Mouse (Mus musculus) myocyte (in vitro differentiated cells): Measurements from ENCODE around the gene Cers6.

Experiments
- E2F4 ChIP-seq: IDR thresholded peaks from one replicate; pipeline ENCODE4 v1.6.1; 2011; ENCODE audit warnings: mild to moderate bottlenecking, control low read depth, moderate library complexity; ENCODE audit not compliant: insufficient read depth
- MAX ChIP-seq: IDR thresholded peaks from one replicate; pipeline ENCODE4 v1.6.1; 2011; ENCODE audit warnings: low read depth, mild to moderate bottlenecking, control low read depth
- MYOG ChIP-seq, 3 experiments: IDR thresholded peaks; one replicate each; pipeline ENCODE4 v1.6.1; 2011; ENCODE audit warnings: control low read depth in 2 of 3, low read depth in 2 of 3, mild to moderate bottlenecking in 2 of 3; ENCODE audit not compliant: insufficient read length in 2 of 3, control insufficient read depth in 1 of 3, insufficient read depth in 1 of 3
- POLR2A ChIP-seq: IDR thresholded peaks from one replicate; pipeline ENCODE4 v1.6.1; 2011; ENCODE audit warnings: low read depth, mild to moderate bottlenecking, control low read depth, moderate library complexity; ENCODE audit not compliant: insufficient read length
- POLR2AphosphoS2 ChIP-seq: IDR thresholded peaks from one replicate; pipeline ENCODE4 v1.6.1; 2011; ENCODE audit warnings: low read depth, control low read depth; ENCODE audit not compliant: insufficient read length
- TCF12 ChIP-seq: IDR thresholded peaks from one replicate; pipeline ENCODE4 v1.6.1; 2011; ENCODE audit warnings: mild to moderate bottlenecking, control low read depth; ENCODE audit not compliant: poor library complexity, insufficient read depth, severe bottlenecking
- TCF3 ChIP-seq: IDR thresholded peaks from one replicate; pipeline ENCODE4 v1.6.1; 2011; ENCODE audit warnings: low read depth, control low read depth; ENCODE audit not compliant: insufficient read length
- USF1 ChIP-seq: IDR thresholded peaks from one replicate; pipeline ENCODE4 v1.6.1; 2011; ENCODE audit warnings: low read depth, mild to moderate bottlenecking, control low read depth, moderate library complexity

DNA sequence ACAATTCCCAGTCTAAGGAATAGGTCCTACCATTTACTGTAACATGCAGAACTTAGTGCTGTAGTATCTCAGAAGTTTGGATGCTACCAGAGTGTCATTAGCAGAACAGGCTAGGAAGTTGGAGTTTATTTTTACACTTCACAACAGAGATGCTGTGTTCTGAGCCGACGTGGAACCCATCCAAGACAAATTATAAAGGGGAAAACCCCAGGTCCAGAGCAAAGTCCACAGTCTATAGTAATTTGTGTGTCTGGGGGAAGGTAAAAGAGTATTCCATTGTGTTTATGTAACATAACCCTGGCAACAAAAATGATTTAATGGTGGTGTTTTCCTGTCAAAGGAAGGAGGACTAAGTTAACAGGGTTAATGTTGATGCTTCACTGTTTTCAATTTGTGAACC, 83.7 kb downstream of the Cers6 start:
- TF ChIP-seq E2F4 (no peak), POLR2A (no peak), MYOG (IDR thresholded peaks at IDR 0.05; ENCODE audit: control insufficient read depth in 1 of 3, insufficient read depth in 1 of 3, insufficient read length in 2 of 3, low read depth in 2 of 3) (no peak), TCF12 (no peak), USF1 (no peak), POLR2AphosphoS2 (no peak), MAX (no peak), TCF3 (no peak)
